Mouse (Mus musculus) MEL (cell line): ENCODE data around the gene Vwc2l.

Experiments used
- EP300 ChIP-seq, 2 experiments: IDR thresholded peaks; 2 replicates each; pipeline ENCODE4 v1.6.1; 2011; ENCODE audit warnings: improper control_type of control experiment in 2 of 2, low read length in 2 of 2, low read depth in 1 of 2, mild to moderate bottlenecking in 1 of 2
- GATA1 ChIP-seq: IDR thresholded peaks from 2 replicates; pipeline ENCODE4 v1.6.1; 2011; ENCODE audit warnings: low read depth, low read length, improper control_type of control experiment
- POLR2A ChIP-seq, 2 experiments: IDR thresholded peaks; 2 replicates each; pipeline ENCODE4 v1.6.1; 2011 to 2012; ENCODE audit warnings: low read length in 2 of 2, mild to moderate bottlenecking in 2 of 2, control low read depth in 1 of 2, improper control_type of control experiment in 1 of 2, low read depth in 1 of 2, moderate library complexity in 1 of 2; ENCODE audit not compliant: control insufficient read depth in 1 of 2, insufficient read depth in 1 of 2, poor library complexity in 1 of 2

DNA sequence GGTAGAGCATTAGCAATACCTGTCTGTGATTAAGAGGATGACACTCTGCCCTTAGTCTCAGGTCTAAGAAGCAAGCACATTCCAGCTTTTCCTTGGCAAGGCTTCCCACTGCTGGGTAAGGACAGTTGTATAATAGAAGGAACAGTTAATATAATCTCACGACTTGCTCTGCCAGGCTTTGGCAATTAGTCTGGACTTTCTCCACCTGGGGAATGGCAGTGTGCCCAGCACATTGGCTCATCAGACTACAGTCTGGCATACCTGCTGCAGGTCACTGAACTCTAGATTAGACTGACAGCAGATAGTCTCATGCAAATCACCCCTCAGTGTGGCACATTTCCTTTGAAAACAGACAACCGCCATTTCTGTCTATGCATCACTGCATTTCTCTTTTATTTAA, 33.0 kb upstream of the Vwc2l start:
- TF ChIP-seq EP300 (IDR thresholded peaks at IDR 0.05; ENCODE audit: low read depth in 1 of 2, low read length in 2 of 2) (no peak), POLR2A (IDR thresholded peaks at IDR 0.05; ENCODE audit: control insufficient read depth in 1 of 2, insufficient read depth in 1 of 2, low read depth in 1 of 2, low read length in 2 of 2, poor library complexity in 1 of 2) (no peak), GATA1 (no peak)
